Mouse (Mus musculus) testis, adult 2 months (tissue): ENCODE measurements around the gene Clhc1.

Source experiments
- CTCF ChIP-seq: fragments of 200-500 bp; IDR thresholded peaks from 2 replicates; pipeline ENCODE4 v1.5.1; 2012; ENCODE audit warnings: low read depth, mild to moderate bottlenecking, inconsistent platforms, low read length, moderate library complexity; ENCODE audit not compliant: control insufficient read depth, insufficient read depth, insufficient replicate concordance
- POLR2A ChIP-seq: fragments of 200-500 bp; IDR thresholded peaks from 2 replicates; pipeline ENCODE4 v1.6.1; 2012; ENCODE audit warnings: low read depth, mild to moderate bottlenecking, inconsistent platforms, low read length, moderate library complexity; ENCODE audit not compliant: control insufficient read depth

GRCm38 (mm10) chr11:29549425-29549778 is 1.7 kb downstream of the Clhc1 start:
- TF ChIP-seq CTCF = no peak
- TF ChIP-seq POLR2A = no peak
